In genomic region chr7:90341212-90341957, GRCm38 (mm10) we compare ENCODE assay signal across 11 mouse cellular contexts. TPM values are rescaled to one million over a fixed set of nuclear protein-coding genes. Genes with fewer than 3 reads are reported as not detected.
DNase-seq lines count a peak whose midpoint lies in the region; ATAC-seq lines count a peak whose summit lies in the region.
"Had no signal": no experiment of that assay in that cellular context is flagged by ENCODE, and none has a peak within 500 bp of the region (broad histone marks: within the 10 kb centered on the region; RNA-seq: fewer than 3 reads in every experiment).

No protein-coding gene starts in this region.

- 52% methylated on average over 12 of the region's 12 CpGs for WGBS in hindbrain, embryonic 10.5 days
- WGBS in hindbrain, embryonic 14.5 days, result 51% methylated on average over 12 of the region's 12 CpGs

- no peaks in the 10 kb centered on the region for H3K36me3 ChIP-seq in hindbrain, embryonic 10.5 days
- no peaks in the 10 kb centered on the region for H3K36me3 ChIP-seq in hindbrain, embryonic 14.5 days (replicated peaks; ENCODE audit: control insufficient read depth, insufficient read depth)
- H3K36me3 ChIP-seq: midbrain, embryonic 12.5 days had no signal

- no peaks in the 10 kb centered on the region for H3K9me3 ChIP-seq in hindbrain, embryonic 10.5 days
- no peaks in the 10 kb centered on the region for H3K9me3 ChIP-seq in hindbrain, embryonic 14.5 days (ENCODE audit: control insufficient read depth, low read length)
- H3K9me3 ChIP-seq: midbrain, embryonic 12.5 days had no signal

- peaks cover 8% of the 10 kb centered on the region for H3K4me1 ChIP-seq in hindbrain, embryonic 10.5 days (replicated peaks)
- H3K4me1 ChIP-seq in hindbrain, embryonic 14.5 days (replicated peaks; ENCODE audit: control insufficient read depth, insufficient read depth, low read length), result no peaks in the 10 kb centered on the region
- H3K4me1 ChIP-seq: midbrain, embryonic 12.5 days had no signal

- peak overlapping the region; percentile 45; the same call in 1 of the 2 replicates for H3K27ac ChIP-seq in hindbrain, embryonic 10.5 days
- no peak overlapping the region for H3K27ac ChIP-seq in hindbrain, embryonic 14.5 days
- H3K27ac ChIP-seq: midbrain, embryonic 12.5 days had no signal

- H3K4me2 ChIP-seq in hindbrain, embryonic 14.5 days (replicated peaks), result no peak overlapping the region
- H3K4me2 ChIP-seq: midbrain, embryonic 12.5 days had no signal

- H3K9ac ChIP-seq in hindbrain, embryonic 14.5 days, result no peak overlapping the region
- H3K9ac ChIP-seq: liver, postnatal 0 days; midbrain, embryonic 12.5 days had no signal

- ATAC-seq in hindbrain, embryonic 14.5 days (ENCODE audit: low FRiP score), result no peak
- peak; percentile 9 for ATAC-seq in activated CD4-positive, CD25-positive, alpha-beta regulatory T cell, adult 4 months
- ATAC-seq: forebrain, embryonic 14.5 days; liver, postnatal 0 days had no signal

- DNase-seq in hindbrain, embryonic 10.5 days (ENCODE audit: low spot score), result no peak
- no peak for DNase-seq in hindbrain, embryonic 14.5 days (ENCODE audit: low spot score)
- peak; percentile 68 for DNase-seq in CD4-positive helper T cell, adult 2 months (ENCODE audit: low read depth, low spot score)
- peak; percentile 25 for DNase-seq in mesoderm, embryonic 11.5 days (ENCODE audit: low read depth, low spot score)
- DNase-seq in urinary bladder, adult 2 months (ENCODE audit: low spot score), result no peak
- no peak for DNase-seq in testis, postnatal 10 days (ENCODE audit: low spot score)
- DNase-seq in right cerebral cortex, postnatal 10 days (ENCODE audit: low spot score in 2 of 2), result no peak
- DNase-seq: liver, postnatal 0 days had no signal

- H3K4me3 ChIP-seq in hindbrain, embryonic 10.5 days, result no peak overlapping the region
- no peak overlapping the region for H3K4me3 ChIP-seq in hindbrain, embryonic 14.5 days (replicated peaks; ENCODE audit: low read length)
- H3K4me3 ChIP-seq: midbrain, embryonic 12.5 days had no signal

- H3K27me3 ChIP-seq in hindbrain, embryonic 10.5 days (ENCODE audit: insufficient read depth, poor library complexity, severe bottlenecking), result no peaks in the 10 kb centered on the region
- H3K27me3 ChIP-seq in hindbrain, embryonic 14.5 days (ENCODE audit: control insufficient read depth, insufficient read depth, low read length), result no peaks in the 10 kb centered on the region
- H3K27me3 ChIP-seq: midbrain, embryonic 12.5 days had no signal

RNA-seq across cellular contexts. Expression of gene Sytl2, which starts 39.3 kb away (rescaled TPM):
- 2.7 and 2.9 TPM in 2 replicates for polyA plus RNA-seq in hindbrain, embryonic 10.5 days (2016; fragmentation: Nextera tagmentation; extraction: Ambion mirVana)
- 8.0 and 8.3 TPM in 2 replicates for polyA plus RNA-seq in hindbrain, embryonic 14.5 days (2014; fragmentation: Nextera tagmentation; extraction: Ambion mirVana)
- 10 to 100 TPM; 25.2 to 28.4 TPM for polyA plus RNA-seq in activated CD4-positive, CD25-positive, alpha-beta regulatory T cell, adult 4 months (2017; shearing (Covaris generic))
- 90.2 and 106 TPM in 2 replicates for polyA plus RNA-seq in urinary bladder, adult 2 months (2012; rRNA removed)

Comparison
In these comparisons a context has a peak if more than half of its experiments do, and no peak if none do; other contexts are left out.
1. DNase-seq: peak in CD4-positive helper T cell, adult 2 months (single experiment) and mesoderm, embryonic 11.5 days (single experiment); none in hindbrain, embryonic 10.5 days (single experiment), hindbrain, embryonic 14.5 days (single experiment), urinary bladder, adult 2 months (single experiment), testis, postnatal 10 days (single experiment) and right cerebral cortex, postnatal 10 days (0 of 2).